Mouse (Mus musculus): ENCODE data around the gene Dgka. TPM values are rescaled to one million over a fixed set of nuclear protein-coding genes. Genes with fewer than 3 reads are reported as not detected.

The Dgka gene
- polyA plus RNA-seq, 1 experiment, result 14.6 TPM

GRCm38 (mm10) chr10:128772895-128773294 is 28.2 kb upstream of the Dgka start:
- no peak overlapping the region for H3K4me3 ChIP-seq (ENCODE audit: insufficient read depth, low read length)
- no peak overlapping the region for H3K27ac ChIP-seq (ENCODE audit: insufficient read depth, low read length)
- no peaks in the 10 kb centered on the region for H3K4me1 ChIP-seq (ENCODE audit: control insufficient read depth, insufficient read depth, low read length)
- no peak for TF ChIP-seq POLR2A (IDR thresholded peaks at IDR 0.05; ENCODE audit: low read depth, low read length)
- no peak for TF ChIP-seq CTCF (IDR thresholded peaks at IDR 0.05; ENCODE audit: borderline replicate concordance, insufficient read depth, low read length)

- H3K4me1 ChIP-seq (ENCODE audit: control insufficient read depth, insufficient read depth, low read length), result no peaks in the 10 kb centered on the region; the same call in 1 of the 2 replicates
- no peak for TF ChIP-seq CTCF (IDR thresholded peaks at IDR 0.05; ENCODE audit: borderline replicate concordance, insufficient read depth, low read length)
- TF ChIP-seq POLR2A (IDR thresholded peaks at IDR 0.05; ENCODE audit: low read depth, low read length), result peak; percentile 70
- peak overlapping the region; percentile 67 for H3K27ac ChIP-seq (ENCODE audit: insufficient read depth, low read length)
- peak overlapping the region; percentile 97 for H3K4me3 ChIP-seq (ENCODE audit: insufficient read depth, low read length)
Observed at GRCm38 (mm10) chr10:128748252-128748864, 3.7 kb upstream of the Dgka start.

GRCm38 (mm10) chr10:128747646-128748251 is 3.1 kb upstream of the Dgka start, which contains the start of gene Pym1:
Gene Pym1, plus strand, starts transcription at chr10:128747889.
- peak within 1 kb of the TSS; percentile 97 for H3K4me3 ChIP-seq (ENCODE audit: insufficient read depth, low read length)
- peak within 1 kb of the TSS; percentile 67 for H3K27ac ChIP-seq (ENCODE audit: insufficient read depth, low read length)
- TF ChIP-seq CTCF (IDR thresholded peaks at IDR 0.05; ENCODE audit: borderline replicate concordance, insufficient read depth, low read length) (no peak), POLR2A (IDR thresholded peaks at IDR 0.05; ENCODE audit: low read depth, low read length) (no peak; the same call in 1 of the 2 replicates)
- H3K4me1 ChIP-seq (ENCODE audit: control insufficient read depth, insufficient read depth, low read length), result peaks cover 3% of the 10 kb centered on the region; the same call in 1 of the 2 replicates

- Histone ChIP-seq H3K4me3 (ENCODE audit: insufficient read depth, low read length) (peak overlapping the region; percentile 97), H3K27ac (ENCODE audit: insufficient read depth, low read length) (peak overlapping the region; percentile 20; the same call in 1 of the 2 replicates), H3K4me1 (ENCODE audit: control insufficient read depth, insufficient read depth, low read length) (peaks cover 3% of the 10 kb centered on the region; the same call in 1 of the 2 replicates)
- TF ChIP-seq CTCF (IDR thresholded peaks at IDR 0.05; ENCODE audit: borderline replicate concordance, insufficient read depth, low read length) (no peak), POLR2A (IDR thresholded peaks at IDR 0.05; ENCODE audit: low read depth, low read length) (no peak)
Observed at GRCm38 (mm10) chr10:128746972-128747645, 2.5 kb upstream of the Dgka start.

GRCm38 (mm10) chr10:128745946-128746613 is 1.4 kb upstream of the Dgka start:
- Histone ChIP-seq H3K4me3 (ENCODE audit: insufficient read depth, low read length) (no peak overlapping the region), H3K27ac (ENCODE audit: insufficient read depth, low read length) (no peak overlapping the region), H3K4me1 (ENCODE audit: control insufficient read depth, insufficient read depth, low read length) (peaks cover 3% of the 10 kb centered on the region; the same call in 1 of the 2 replicates)
- TF ChIP-seq CTCF (IDR thresholded peaks at IDR 0.05; ENCODE audit: borderline replicate concordance, insufficient read depth, low read length), result no peak
- TF ChIP-seq POLR2A (IDR thresholded peaks at IDR 0.05; ENCODE audit: low read depth, low read length), result no peak

GRCm38 (mm10) chr10:128744211-128744610 is 444 bp downstream of the Dgka start:
- H3K4me1 ChIP-seq (ENCODE audit: control insufficient read depth, insufficient read depth, low read length), result peaks cover 3% of the 10 kb centered on the region; the same call in 1 of the 2 replicates
- H3K4me3 ChIP-seq (ENCODE audit: insufficient read depth, low read length), result peak overlapping the region; percentile 70
- TF ChIP-seq CTCF (IDR thresholded peaks at IDR 0.05; ENCODE audit: borderline replicate concordance, insufficient read depth, low read length) (no peak), POLR2A (IDR thresholded peaks at IDR 0.05; ENCODE audit: low read depth, low read length) (0 out of 2 replicates have a peak, but pooled peaks have one; percentile 6)
- peak overlapping the region; percentile 16 for H3K27ac ChIP-seq (ENCODE audit: insufficient read depth, low read length)

- TF ChIP-seq CTCF (IDR thresholded peaks at IDR 0.05; ENCODE audit: borderline replicate concordance, insufficient read depth, low read length) (no peak), POLR2A (IDR thresholded peaks at IDR 0.05; ENCODE audit: low read depth, low read length) (peak; percentile 60; the same call in 1 of the 2 replicates)
- Histone ChIP-seq H3K4me3 (ENCODE audit: insufficient read depth, low read length) (peak overlapping the region; percentile 70), H3K27ac (ENCODE audit: insufficient read depth, low read length) (peak overlapping the region; percentile 16), H3K4me1 (ENCODE audit: control insufficient read depth, insufficient read depth, low read length) (peaks cover 3% of the 10 kb centered on the region; the same call in 1 of the 2 replicates)
Observed at GRCm38 (mm10) chr10:128743791-128744191, 864 bp downstream of the Dgka start.

- H3K4me1 ChIP-seq (ENCODE audit: control insufficient read depth, insufficient read depth, low read length), result peaks cover 3% of the 10 kb centered on the region; the same call in 1 of the 2 replicates
- no peak overlapping the region for H3K27ac ChIP-seq (ENCODE audit: insufficient read depth, low read length)
- TF ChIP-seq POLR2A (IDR thresholded peaks at IDR 0.05; ENCODE audit: low read depth, low read length) (no peak), CTCF (IDR thresholded peaks at IDR 0.05; ENCODE audit: borderline replicate concordance, insufficient read depth, low read length) (no peak)
- H3K4me3 ChIP-seq (ENCODE audit: insufficient read depth, low read length), result peak overlapping the region; percentile 70
Observed at GRCm38 (mm10) chr10:128743235-128743634, 1.4 kb downstream of the Dgka start.

GRCm38 (mm10) chr10:128742616-128743015 is 2.0 kb downstream of the Dgka start:
- TF ChIP-seq POLR2A (IDR thresholded peaks at IDR 0.05; ENCODE audit: low read depth, low read length) (no peak), CTCF (IDR thresholded peaks at IDR 0.05; ENCODE audit: borderline replicate concordance, insufficient read depth, low read length) (no peak)
- peak overlapping the region; percentile 70; the same call in 1 of the 2 replicates for H3K4me3 ChIP-seq (ENCODE audit: insufficient read depth, low read length)
- peaks cover 3% of the 10 kb centered on the region; the same call in 1 of the 2 replicates for H3K4me1 ChIP-seq (ENCODE audit: control insufficient read depth, insufficient read depth, low read length)
- H3K27ac ChIP-seq (ENCODE audit: insufficient read depth, low read length), result no peak overlapping the region
